Mouse (Mus musculus) monocyte, adult 5-6 weeks (primary cell): Measurements from ENCODE around the gene Gm17604. TPM values are rescaled to one million over a fixed set of nuclear protein-coding genes. Genes with fewer than 3 reads are reported as not detected.
A peak's percentile ranks its signal among the peaks of the same experiment; 100 is the strongest.

Experiments
- ATAC-seq: fragments of 153-309, 156-312 bp; replicated peaks from 2 replicates; pipeline ENCODE4 v1.8.0; 2017; ENCODE audit warnings: mild to moderate bottlenecking; ENCODE audit not compliant: low TSS enrichment, insufficient number of reproducible peaks, severe bottlenecking, poor library complexity, low FRiP score
- total RNA-seq: library from RNA; stranded (forward); fragments of 200-1000, 200-491, 200-594 nt; gene quantifications from 3 replicates; pipeline ENCODE4 v1.2.3, GENCODE M21; 2017

Gene Gm17604
- not detected in 3 replicates for total RNA-seq

GRCm38 (mm10) chrX:165004779-165005324 is at the start of gene Gm17604:
TSS of gene Gm17604 (minus strand) at chrX:165004829.
- no peak for ATAC-seq

DNA sequence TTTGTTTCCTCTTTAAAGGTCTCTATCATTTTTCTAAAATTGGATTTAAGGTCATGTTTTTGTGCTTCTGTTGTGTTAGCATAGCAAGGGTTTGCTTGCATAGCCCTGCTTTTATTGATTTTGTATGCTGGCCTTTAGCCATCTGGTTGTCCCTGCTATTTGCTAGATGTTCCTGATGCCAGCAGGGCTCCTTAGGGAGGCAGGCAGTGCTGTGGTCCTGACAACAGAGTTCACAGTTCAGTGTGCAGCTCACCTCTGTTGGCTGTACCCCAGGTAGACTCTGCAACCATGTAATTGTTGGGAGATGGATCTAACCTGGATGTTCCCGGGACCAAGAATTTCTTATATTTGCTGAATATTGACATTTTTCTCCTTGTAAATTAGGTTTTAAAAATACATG is 45.3 kb upstream of the Gm17604 start:
- no peak for ATAC-seq

- no peak for ATAC-seq
Measured at GRCm38 (mm10) chrX:165003141-165003540, 1.5 kb downstream of the Gm17604 start.

- ATAC-seq, result peak; percentile 96
Measured at GRCm38 (mm10) chrX:164980193-164980775, 24.3 kb downstream of the Gm17604 start, which contains the start of the genes Mospd2 and Fancb. TSS of gene Mospd2 (minus strand) at chrX:164980375. TSS of gene Fancb (plus strand) at chrX:164980592.

GRCm38 (mm10) chrX:164978866-164979265 is 25.8 kb downstream of the Gm17604 start:
- no peak for ATAC-seq

DNA sequence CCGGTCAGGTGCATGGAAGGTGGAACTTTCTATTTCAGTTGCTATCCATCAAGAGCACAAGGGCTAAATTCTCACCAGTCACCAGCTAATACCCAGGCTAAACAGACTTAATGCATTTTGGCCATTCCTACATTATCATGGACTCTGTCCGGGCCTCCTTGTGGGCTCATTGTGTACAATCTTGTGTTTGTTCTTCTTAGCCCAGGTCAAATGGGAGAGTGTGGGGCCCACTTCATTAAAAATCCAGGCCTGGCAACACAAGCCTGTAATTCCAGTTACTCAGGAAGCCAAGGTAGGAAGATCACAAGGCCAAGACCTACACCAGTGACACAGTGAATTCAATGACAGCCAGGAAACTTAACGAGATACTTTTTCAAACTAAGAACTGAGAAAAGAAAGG is 33.4 kb downstream of the Gm17604 start:
- ATAC-seq, result no peak

GRCm38 (mm10) chrX:164965750-164966448 is 38.7 kb downstream of the Gm17604 start:
- no peak for ATAC-seq

Other genes with a start within 250 kb of the Gm17604 start
- gene Mospd2, start 24.5 kb downstream of the Gm17604 start, total RNA-seq, result 87.6 to 107 TPM (median 106 TPM) in 3 replicates
- gene Fancb, start 24.2 kb downstream of the Gm17604 start, total RNA-seq, result 1.9 to 4.7 TPM (median 2.7 TPM) in 3 replicates